Mouse (Mus musculus): ENCODE data around the gene Gm45753. TPM values are rescaled to one million over a fixed set of nuclear protein-coding genes. Genes with fewer than 3 reads are reported as not detected.

Gene Gm45753
- polyA plus RNA-seq, 1 experiment: 0.11 TPM

- Histone ChIP-seq H3K4me3 (replicated peaks; ENCODE audit: extremely low read depth, low read depth, low read length) (no peak within 1 kb of the TSS), H3K4me1 (ENCODE audit: control insufficient read depth, insufficient read depth, low read length) (no peaks in the 10 kb centered on the region)
- DNase-seq: no peak
- TF ChIP-seq POLR2A (IDR thresholded peaks at IDR 0.05; ENCODE audit: borderline replicate concordance, extremely low read depth, low read depth, low read length): no peak
- no peak for TF ChIP-seq CTCF (IDR thresholded peaks at IDR 0.05; ENCODE audit: insufficient read depth, low read length)
- 79% methylated on average over 7 of the region's 7 CpGs for WGBS
Measured at GRCm38 (mm10) chr8:45294687-45295086, 13.6 kb downstream of the Gm45753 start, which contains the start of gene Klkb1. Gene Klkb1 (minus strand): TSS chr8:45294859.

- 92% methylated on average over 2 of the region's 2 CpGs for WGBS
- no peak overlapping the region for H3K4me3 ChIP-seq (replicated peaks; ENCODE audit: extremely low read depth, low read depth, low read length)
Measured at GRCm38 (mm10) chr8:45291790-45292189, 16.5 kb downstream of the Gm45753 start.

GRCm38 (mm10) chr8:45281630-45282029, 26.6 kb downstream of the Gm45753 start:
- no peak for TF ChIP-seq POLR2A (IDR thresholded peaks at IDR 0.05; ENCODE audit: borderline replicate concordance, extremely low read depth, low read depth, low read length)
- no peak for TF ChIP-seq CTCF (IDR thresholded peaks at IDR 0.05; ENCODE audit: insufficient read depth, low read length)
- 75% methylated on average over 8 of the region's 8 CpGs for WGBS
- H3K4me1 ChIP-seq (ENCODE audit: control insufficient read depth, insufficient read depth, low read length): no peaks in the 10 kb centered on the region
- no peak overlapping the region for H3K4me3 ChIP-seq (replicated peaks; ENCODE audit: extremely low read depth, low read depth, low read length)
- no peak for DNase-seq

More at GRCm38 (mm10) chr8:45291790-45292189, 16.5 kb downstream of the Gm45753 start:
- no peak for DNase-seq
- no peaks in the 10 kb centered on the region for H3K4me1 ChIP-seq (ENCODE audit: control insufficient read depth, insufficient read depth, low read length)
- TF ChIP-seq POLR2A (IDR thresholded peaks at IDR 0.05; ENCODE audit: borderline replicate concordance, extremely low read depth, low read depth, low read length) (no peak), CTCF (IDR thresholded peaks at IDR 0.05; ENCODE audit: insufficient read depth, low read length) (no peak)

- Histone ChIP-seq H3K4me3 (replicated peaks; ENCODE audit: extremely low read depth, low read depth, low read length) (no peak overlapping the region), H3K4me1 (ENCODE audit: control insufficient read depth, insufficient read depth, low read length) (no peaks in the 10 kb centered on the region)
- no peak for TF ChIP-seq POLR2A (IDR thresholded peaks at IDR 0.05; ENCODE audit: borderline replicate concordance, extremely low read depth, low read depth, low read length)
- no peak for TF ChIP-seq CTCF (IDR thresholded peaks at IDR 0.05; ENCODE audit: insufficient read depth, low read length)
- DNase-seq: no peak
- 76% methylated on average over 3 of the region's 3 CpGs for WGBS
Measured at GRCm38 (mm10) chr8:45277453-45277852, 30.8 kb downstream of the Gm45753 start.

- TF ChIP-seq POLR2A (IDR thresholded peaks at IDR 0.05; ENCODE audit: borderline replicate concordance, extremely low read depth, low read depth, low read length): no peak
- TF ChIP-seq CTCF (IDR thresholded peaks at IDR 0.05; ENCODE audit: insufficient read depth, low read length): no peak
- Histone ChIP-seq H3K4me1 (ENCODE audit: control insufficient read depth, insufficient read depth, low read length) (no peaks in the 10 kb centered on the region), H3K4me3 (replicated peaks; ENCODE audit: extremely low read depth, low read depth, low read length) (no peak overlapping the region)
- WGBS: 68% methylated on average over 4 of the region's 4 CpGs
- no peak for DNase-seq
Measured at GRCm38 (mm10) chr8:45274317-45274716, 33.9 kb downstream of the Gm45753 start.

GRCm38 (mm10) chr8:45269056-45269455, 39.2 kb downstream of the Gm45753 start:
- DNase-seq: no peak
- TF ChIP-seq CTCF (IDR thresholded peaks at IDR 0.05; ENCODE audit: insufficient read depth, low read length) (no peak), POLR2A (IDR thresholded peaks at IDR 0.05; ENCODE audit: borderline replicate concordance, extremely low read depth, low read depth, low read length) (no peak)
- Histone ChIP-seq H3K4me1 (ENCODE audit: control insufficient read depth, insufficient read depth, low read length) (no peaks in the 10 kb centered on the region), H3K4me3 (replicated peaks; ENCODE audit: extremely low read depth, low read depth, low read length) (no peak overlapping the region)

- Histone ChIP-seq H3K4me3 (replicated peaks; ENCODE audit: extremely low read depth, low read depth, low read length) (no peak overlapping the region), H3K4me1 (ENCODE audit: control insufficient read depth, insufficient read depth, low read length) (no peaks in the 10 kb centered on the region)
- DNase-seq: no peak
- TF ChIP-seq POLR2A (IDR thresholded peaks at IDR 0.05; ENCODE audit: borderline replicate concordance, extremely low read depth, low read depth, low read length) (no peak), CTCF (IDR thresholded peaks at IDR 0.05; ENCODE audit: insufficient read depth, low read length) (no peak)
Measured at GRCm38 (mm10) chr8:45268485-45268884, 39.8 kb downstream of the Gm45753 start.

- no peak for TF ChIP-seq CTCF (IDR thresholded peaks at IDR 0.05; ENCODE audit: insufficient read depth, low read length)
- no peak for TF ChIP-seq POLR2A (IDR thresholded peaks at IDR 0.05; ENCODE audit: borderline replicate concordance, extremely low read depth, low read depth, low read length)
- WGBS: 62% methylated on average over 4 of the region's 4 CpGs
- H3K4me3 ChIP-seq (replicated peaks; ENCODE audit: extremely low read depth, low read depth, low read length): no peak overlapping the region
- H3K4me1 ChIP-seq (ENCODE audit: control insufficient read depth, insufficient read depth, low read length): no peaks in the 10 kb centered on the region
- no peak for DNase-seq
Measured at GRCm38 (mm10) chr8:45267611-45268391, 40.5 kb downstream of the Gm45753 start.

- WGBS: 60% methylated on average over 8 of the region's 8 CpGs
- TF ChIP-seq CTCF (IDR thresholded peaks at IDR 0.05; ENCODE audit: insufficient read depth, low read length) (no peak), POLR2A (IDR thresholded peaks at IDR 0.05; ENCODE audit: borderline replicate concordance, extremely low read depth, low read depth, low read length) (no peak)
- DNase-seq: peak; percentile 21
Measured at GRCm38 (mm10) chr8:45266993-45267392, 41.3 kb downstream of the Gm45753 start.

GRCm38 (mm10) chr8:45264918-45265317, 43.3 kb downstream of the Gm45753 start:
- no peak for DNase-seq
- Histone ChIP-seq H3K4me3 (replicated peaks; ENCODE audit: extremely low read depth, low read depth, low read length) (no peak overlapping the region), H3K4me1 (ENCODE audit: control insufficient read depth, insufficient read depth, low read length) (no peaks in the 10 kb centered on the region)
- WGBS: 86% methylated on average over 4 of the region's 4 CpGs
- TF ChIP-seq CTCF (IDR thresholded peaks at IDR 0.05; ENCODE audit: insufficient read depth, low read length) (no peak), POLR2A (IDR thresholded peaks at IDR 0.05; ENCODE audit: borderline replicate concordance, extremely low read depth, low read depth, low read length) (no peak)

More at GRCm38 (mm10) chr8:45266993-45267392, 41.3 kb downstream of the Gm45753 start:
- Histone ChIP-seq H3K4me3 (replicated peaks; ENCODE audit: extremely low read depth, low read depth, low read length) (no peak overlapping the region), H3K4me1 (ENCODE audit: control insufficient read depth, insufficient read depth, low read length) (no peaks in the 10 kb centered on the region)
